In the genomic region with DNA sequence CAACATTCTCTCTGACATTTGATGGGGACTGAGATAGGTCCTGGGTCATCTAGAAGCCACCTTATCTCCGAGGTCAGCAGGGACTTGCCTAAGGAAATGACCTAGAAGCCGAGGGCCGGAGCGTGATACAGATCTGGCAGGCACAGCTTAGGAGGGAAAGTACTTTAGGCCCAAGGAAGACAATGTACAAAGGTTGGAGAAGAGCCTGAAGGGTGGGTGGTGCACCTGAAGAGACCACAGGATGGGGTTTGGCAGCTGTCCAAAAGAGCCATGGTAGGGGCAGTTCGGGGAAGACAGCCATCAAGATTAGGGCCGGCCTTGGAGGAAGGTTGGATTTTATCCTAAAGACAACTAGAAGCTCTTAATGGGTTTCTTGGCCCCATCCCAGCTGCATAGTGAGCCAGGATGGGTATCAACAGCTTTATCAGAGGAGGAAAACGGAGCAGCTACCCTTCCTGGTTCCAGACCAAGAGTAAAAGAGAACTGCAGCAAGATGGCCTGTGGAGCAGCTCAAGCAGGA, we compare ENCODE assay signal across 11 mouse cellular contexts.
DNase-seq lines count a peak whose midpoint lies in the region; ATAC-seq lines count a peak whose summit lies in the region.
"Had no signal": no experiment of that assay in that cellular context is flagged by ENCODE, and none has a peak within 500 bp of the region (broad histone marks: within the 10 kb centered on the region; RNA-seq: fewer than 3 reads in every experiment).

No protein-coding gene starts in this region.

- intact Hi-C loops in heart, postnatal 36 days (cut with DNase I) = loop anchor here (2.0 to 5.0 kb wide), 6 partner anchors 55 to 300 kb away; a partner anchor contains a TSS

- no peaks in the 10 kb centered on the region for H3K27me3 ChIP-seq in kidney, embryonic 14.5 days (ENCODE audit: control insufficient read depth, insufficient read depth, low read length)
- H3K27me3 ChIP-seq in forebrain, embryonic 14.5 days (replicated peaks; ENCODE audit: control insufficient read depth, insufficient read depth, low read length) = no peaks in the 10 kb centered on the region
- H3K27me3 ChIP-seq: embryonic facial prominence, embryonic 15.5 days had no signal

- no peaks in the 10 kb centered on the region for H3K4me1 ChIP-seq in kidney, embryonic 14.5 days (ENCODE audit: control insufficient read depth, insufficient read depth, low read length)
- H3K4me1 ChIP-seq in forebrain, embryonic 14.5 days (ENCODE audit: control insufficient read depth, insufficient read depth, low read length) = no peaks in the 10 kb centered on the region

- no peak overlapping the region for H3K9ac ChIP-seq in kidney, embryonic 14.5 days (ENCODE audit: low read depth, low read length)
- H3K9ac ChIP-seq in forebrain, embryonic 14.5 days (ENCODE audit: low read length) = no peak overlapping the region
- H3K9ac ChIP-seq: embryonic facial prominence, embryonic 15.5 days; lung, embryonic 14.5 days had no signal

- 78% methylated on average over 7 of the region's 7 CpGs for WGBS in kidney, embryonic 14.5 days
- WGBS in forebrain, embryonic 14.5 days = 86% methylated on average over 7 of the region's 7 CpGs

- DNase-seq in kidney, adult 9 months = peak; percentile 51
- peak; percentile 29 for DNase-seq in adrenal gland, postnatal 10 days
- peak; percentile 47 to 49 for DNase-seq in heart, postnatal 36 days
- DNase-seq in naive thymus-derived CD4-positive, alpha-beta T cell, adult 2 months (ENCODE audit: low read depth) = peak; percentile 55
- DNase-seq in c-Kit-positive CD71-positive TER-119-positive erythroid progenitor cells, embryonic 14.5 days (ENCODE audit: low spot score) = no peak
- no peak for DNase-seq in cerebellum, adult 9-10 months
- no peak for DNase-seq in forebrain, embryonic 14.5 days (ENCODE audit: low spot score)
- DNase-seq: lung, embryonic 14.5 days; right cerebral cortex, postnatal 4 days had no signal

- no peak for ATAC-seq in kidney, embryonic 14.5 days (ENCODE audit: low FRiP score, low TSS enrichment)
- ATAC-seq in forebrain, embryonic 14.5 days = no peak

- H3K36me3 ChIP-seq in kidney, embryonic 14.5 days (ENCODE audit: control insufficient read depth, insufficient read depth, low read length) = no peaks in the 10 kb centered on the region
- no peaks in the 10 kb centered on the region for H3K36me3 ChIP-seq in forebrain, embryonic 14.5 days (ENCODE audit: control insufficient read depth, insufficient read depth, low read length)
- H3K36me3 ChIP-seq: embryonic facial prominence, embryonic 15.5 days had no signal

- no peak overlapping the region for H3K4me2 ChIP-seq in kidney, embryonic 14.5 days (replicated peaks; ENCODE audit: low read depth, low read length)
- no peak overlapping the region for H3K4me2 ChIP-seq in forebrain, embryonic 14.5 days (ENCODE audit: low read length)
- H3K4me2 ChIP-seq: embryonic facial prominence, embryonic 15.5 days; lung, embryonic 14.5 days had no signal

- 0 out of 2 replicates have a peak, but pooled peaks cover 6% of the 10 kb centered on the region for H3K9me3 ChIP-seq in kidney, embryonic 14.5 days (ENCODE audit: control insufficient read depth, low read length)
- 0 out of 2 replicates have a peak, but pooled peaks cover 4% of the 10 kb centered on the region for H3K9me3 ChIP-seq in forebrain, embryonic 14.5 days (replicated peaks; ENCODE audit: control insufficient read depth, low read length)
- H3K9me3 ChIP-seq: embryonic facial prominence, embryonic 15.5 days had no signal

- H3K27ac ChIP-seq in kidney, embryonic 14.5 days (ENCODE audit: low read depth, low read length) = no peak overlapping the region
- H3K27ac ChIP-seq in forebrain, embryonic 14.5 days (ENCODE audit: low read depth, low read length) = no peak overlapping the region
- H3K27ac ChIP-seq: embryonic facial prominence, embryonic 15.5 days had no signal

- H3K4me3 ChIP-seq in kidney, embryonic 14.5 days (ENCODE audit: low read length) = no peak overlapping the region
- H3K4me3 ChIP-seq in forebrain, embryonic 14.5 days (ENCODE audit: low read depth, low read length) = no peak overlapping the region
- H3K4me3 ChIP-seq: embryonic facial prominence, embryonic 15.5 days had no signal

Comparison
In these comparisons a context has a peak if more than half of its experiments do, and no peak if none do; other contexts are left out.
1. DNase-seq: peak in kidney, adult 9 months (single experiment), adrenal gland, postnatal 10 days (single experiment), heart, postnatal 36 days (2 of 2) and naive thymus-derived CD4-positive, alpha-beta T cell, adult 2 months (single experiment); none in c-Kit-positive CD71-positive TER-119-positive erythroid progenitor cells, embryonic 14.5 days (single experiment), cerebellum, adult 9-10 months (single experiment) and forebrain, embryonic 14.5 days (single experiment).